Mouse (Mus musculus) heart, postnatal 0 days (tissue): ENCODE results near the gene Pagr1a.

Experiments used
- CTCF ChIP-seq: IDR thresholded peaks from 2 replicates; pipeline ENCODE4 v1.5.1; 2016; ENCODE audit warnings: antibody characterized with exemption, control low read depth, low read depth
- EP300 ChIP-seq: IDR thresholded peaks from 2 replicates; pipeline ENCODE4 v1.6.1; 2016; ENCODE audit warnings: antibody characterized with exemption, low read depth

- no peak for TF ChIP-seq CTCF
- no peak for TF ChIP-seq EP300
These were observed 38.3 kb downstream of the Pagr1a start for GRCm38 (mm10) chr7:126978841-126979240.
